Mouse (Mus musculus) cerebral cortex, adult 2 months (tissue): ENCODE measurements around the gene Robo3.

Experiments used
- WGBS: fragments of 180-500 bp; shearing (Covaris S2); methylation state at CpG from one replicate; pipeline ENCODE4 v1.1.7; 2018; 5-methylcytosine and 5-hydroxymethylcytosine counted together

Gene Robo3

GRCm38 (mm10) chr9:37432720-37433421 is at the start of gene Robo3:
Gene Robo3, minus strand, starts transcription at chr9:37433246.
- 1% methylated on average over 40 of the region's 40 CpGs for WGBS

DNA sequence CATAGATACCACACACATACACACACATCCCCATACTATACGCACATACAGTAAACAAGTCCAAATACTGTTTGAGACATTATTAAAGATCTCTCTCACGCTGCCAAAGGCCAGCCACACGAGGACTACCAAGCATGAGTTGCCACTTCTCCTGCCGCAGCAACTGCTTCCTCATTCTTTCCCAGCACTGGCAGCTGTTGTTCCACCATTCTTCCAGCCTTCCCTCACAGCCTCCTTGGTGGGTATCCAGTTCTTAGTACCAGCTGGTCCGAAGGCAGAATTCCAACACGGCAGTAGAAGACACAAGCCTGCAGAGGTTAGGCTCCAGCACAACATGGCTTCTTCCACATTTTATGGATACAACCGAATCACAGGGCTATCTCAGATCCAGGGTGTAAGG is 41.9 kb upstream of the Robo3 start:
- WGBS: 47% methylated on average over 7 of the region's 7 CpGs

- WGBS: 52% methylated on average over 3 of the region's 3 CpGs
These were observed 40.6 kb upstream of the Robo3 start for GRCm38 (mm10) chr9:37473611-37474125.

DNA sequence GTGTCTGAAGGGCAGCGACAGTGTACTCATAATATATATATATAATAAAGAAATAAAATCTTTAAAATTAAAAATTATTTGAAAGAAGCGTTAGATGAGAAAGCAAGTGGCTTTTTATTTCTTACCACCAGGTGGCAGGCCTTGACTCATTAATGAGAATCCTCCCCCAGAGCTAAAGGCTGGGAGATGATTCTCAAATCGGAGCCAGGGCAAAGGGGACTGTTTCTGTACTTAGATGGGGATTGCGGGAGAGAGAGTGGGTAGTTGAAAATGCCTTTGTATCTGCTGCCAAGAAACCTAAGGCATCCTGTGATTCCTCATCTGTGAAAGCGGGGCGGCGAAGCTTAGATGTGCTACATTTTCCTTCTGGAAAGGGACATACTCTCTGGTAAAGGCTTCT is 29.7 kb upstream of the Robo3 start:
- WGBS: 12% methylated on average over 7 of the region's 7 CpGs

- WGBS: 25% methylated on average over 3 of the region's 3 CpGs
These were observed 28.5 kb upstream of the Robo3 start for GRCm38 (mm10) chr9:37461571-37461970.

- 6% methylated on average over 5 of the region's 5 CpGs for WGBS
These were observed 27.9 kb upstream of the Robo3 start for GRCm38 (mm10) chr9:37460961-37461340.

GRCm38 (mm10) chr9:37460043-37460960 is 27.3 kb upstream of the Robo3 start:
- WGBS: 1% methylated on average over 79 of the region's 81 CpGs

DNA sequence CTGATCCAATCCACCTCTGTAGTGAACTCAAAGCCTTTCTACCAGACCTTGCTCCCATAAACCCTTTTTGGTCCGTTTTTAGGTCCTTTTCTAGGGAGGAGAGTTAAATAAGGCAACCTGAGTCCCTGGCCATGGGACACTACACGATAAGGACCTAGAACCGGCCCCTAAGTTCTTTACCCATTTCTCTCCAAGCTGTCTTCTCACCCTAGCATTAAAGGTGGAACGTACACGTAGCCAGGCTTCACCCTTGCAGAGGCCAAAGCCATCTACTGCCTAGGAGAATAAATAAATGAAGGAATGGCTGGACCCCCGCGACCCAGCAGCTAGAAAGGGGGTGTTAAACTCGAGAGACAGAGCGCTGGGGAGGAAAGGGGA is 26.6 kb upstream of the Robo3 start:
- 21% methylated on average over 9 of the region's 9 CpGs for WGBS

DNA sequence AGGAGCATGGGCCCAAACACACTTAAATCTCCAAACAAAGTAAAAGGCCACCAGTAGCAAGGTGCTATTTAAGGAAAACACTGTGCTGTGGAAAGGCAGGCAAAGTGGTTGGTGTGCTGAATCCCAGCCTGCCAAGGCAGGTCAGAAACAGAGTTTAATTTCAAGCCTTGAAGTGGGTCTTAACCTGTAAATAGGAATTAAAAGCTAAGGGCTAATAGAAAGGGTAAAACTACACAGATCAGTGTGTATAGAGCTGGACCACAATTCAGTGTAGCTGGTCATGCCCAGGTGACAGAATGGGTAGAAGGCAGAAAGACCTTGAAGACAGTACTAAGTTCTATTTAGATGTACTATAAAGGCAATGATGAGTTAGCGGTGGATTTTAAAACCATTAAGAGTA is 24.1 kb upstream of the Robo3 start:
- WGBS: 86% methylated on average over 1 of the region's 1 CpGs

DNA sequence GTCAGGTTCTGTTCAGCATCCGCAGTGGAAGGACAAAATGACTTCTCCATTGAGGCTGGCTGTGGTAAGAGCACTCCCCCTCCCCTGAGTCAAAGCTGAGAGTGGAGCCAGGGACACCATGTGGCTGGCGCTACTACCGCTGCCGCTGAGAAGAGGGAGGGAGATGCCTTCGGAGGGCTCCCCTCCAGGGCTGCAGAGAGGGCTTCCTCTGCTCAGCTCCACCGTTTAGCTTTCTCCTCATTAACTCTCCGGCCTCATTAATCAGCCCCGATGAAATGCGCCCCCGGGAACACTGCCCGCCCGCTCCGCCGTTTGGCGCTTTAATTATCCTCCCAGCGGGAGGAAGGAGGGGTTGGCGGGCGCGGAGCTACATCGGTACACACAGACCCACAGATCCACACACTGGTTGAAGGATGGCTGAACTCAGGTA is 23.4 kb upstream of the Robo3 start:
- 1% methylated on average over 20 of the region's 20 CpGs for WGBS

GRCm38 (mm10) chr9:37455868-37456267 is 22.8 kb upstream of the Robo3 start:
- 23% methylated on average over 8 of the region's 8 CpGs for WGBS

DNA sequence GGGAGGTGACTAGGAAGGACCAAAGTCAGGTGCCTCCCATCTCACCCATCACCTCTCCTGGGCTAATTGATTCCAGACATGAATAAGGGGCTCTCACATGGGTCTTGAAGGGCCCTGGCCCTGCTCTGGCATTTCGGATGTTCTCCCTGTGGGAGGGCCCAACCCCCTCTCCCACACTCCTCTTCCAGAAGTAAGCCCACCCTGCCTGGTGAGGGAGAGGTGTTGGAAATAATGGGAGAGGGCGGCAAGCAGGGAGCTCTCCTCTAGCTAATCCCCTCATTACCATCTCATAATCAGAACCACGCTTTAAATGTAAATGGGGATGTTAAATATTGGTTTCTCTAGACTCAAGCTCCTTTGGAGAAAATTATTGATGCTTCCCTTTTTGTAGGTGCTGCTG is 21.9 kb upstream of the Robo3 start:
- WGBS: 79% methylated on average over 3 of the region's 3 CpGs

- WGBS: 59% methylated on average over 6 of the region's 6 CpGs
These were observed 21.0 kb upstream of the Robo3 start for GRCm38 (mm10) chr9:37454011-37454492.

DNA sequence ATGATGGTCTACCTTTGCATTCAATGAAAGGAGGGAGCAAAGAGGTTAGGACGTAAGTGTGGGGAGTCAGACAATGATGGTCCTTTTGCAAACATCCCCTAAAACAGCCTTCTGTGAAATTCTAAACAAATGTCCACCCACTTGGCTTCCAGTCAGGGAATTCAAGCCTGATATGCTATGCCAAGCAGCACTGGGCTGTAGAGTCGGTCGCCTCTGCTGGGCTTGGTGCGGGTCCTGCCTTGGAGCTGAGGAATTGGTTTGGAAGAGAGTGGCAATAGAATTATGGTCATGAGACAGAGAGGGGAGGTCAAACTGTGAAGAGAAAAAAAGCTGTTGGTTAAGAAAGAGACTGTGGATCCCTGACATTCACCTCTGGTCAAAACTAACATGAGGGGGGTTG is 20.3 kb upstream of the Robo3 start:
- WGBS: 66% methylated on average over 4 of the region's 4 CpGs

- 36% methylated on average over 5 of the region's 5 CpGs for WGBS
These were observed 19.4 kb upstream of the Robo3 start for GRCm38 (mm10) chr9:37452401-37452800.

DNA sequence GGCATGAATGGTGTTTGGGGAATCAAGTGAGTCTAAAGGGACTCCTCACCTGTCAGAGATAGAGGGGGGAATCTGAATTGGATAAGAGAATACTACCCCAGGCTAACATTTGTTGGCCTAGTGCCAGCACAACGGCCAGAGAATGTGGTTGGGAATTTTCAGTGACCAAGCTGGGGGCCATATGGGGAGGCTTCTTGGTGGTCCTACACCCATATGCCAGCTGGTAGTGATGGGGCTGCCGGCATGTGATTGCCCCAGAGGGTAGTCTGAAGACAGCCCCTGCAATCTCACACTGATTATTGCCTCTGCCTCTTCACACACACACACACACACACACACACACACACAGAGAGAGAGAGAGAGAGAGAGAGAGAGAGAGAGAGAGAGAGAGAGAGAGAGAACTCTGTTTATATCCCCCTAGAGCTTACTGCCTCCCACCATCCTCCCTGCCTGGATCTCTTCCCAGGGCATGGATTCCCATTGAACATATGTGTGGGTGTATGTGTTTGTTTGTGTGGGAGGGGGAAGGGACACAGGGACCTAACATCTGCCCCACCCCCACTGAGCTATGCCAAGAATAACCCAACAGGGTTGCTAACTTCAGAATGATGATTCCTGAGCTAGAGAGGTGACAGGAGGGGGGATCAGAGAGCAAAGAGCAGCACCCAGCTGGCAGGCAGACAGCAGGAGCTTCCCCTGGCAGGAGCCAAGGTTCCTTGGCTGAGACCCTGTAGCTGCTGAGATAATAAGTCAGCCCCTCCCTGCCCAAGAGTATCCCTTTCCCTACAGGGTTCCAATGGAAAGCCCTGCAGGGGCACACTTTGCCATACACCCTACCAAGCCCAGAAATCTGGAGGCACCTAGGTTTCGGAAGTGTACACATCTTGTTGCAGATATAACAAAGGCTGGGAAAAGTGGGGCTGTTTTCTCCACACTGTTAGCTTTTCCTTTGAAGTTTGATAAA is 5.0 kb upstream of the Robo3 start:
- WGBS: 29% methylated on average over 3 of the region's 3 CpGs

DNA sequence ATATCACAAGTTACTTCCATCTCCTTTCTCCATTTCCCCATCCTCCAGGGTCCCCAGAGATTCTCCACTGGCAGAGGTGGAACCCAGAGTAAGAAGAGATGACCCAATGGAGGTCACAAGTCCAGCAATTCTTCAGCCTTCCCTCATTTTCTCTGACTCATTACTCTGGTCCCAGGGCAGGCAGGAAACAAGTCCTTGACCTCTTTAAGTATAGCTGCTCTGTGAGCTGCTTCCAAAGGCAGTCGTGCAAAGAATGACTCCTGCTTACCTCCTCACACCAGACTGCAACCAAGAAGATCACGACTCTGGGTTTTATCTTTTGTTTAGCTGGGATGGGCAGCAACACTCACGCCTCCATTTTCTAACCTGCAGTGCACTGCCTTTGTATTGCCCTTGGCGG is 2.6 kb upstream of the Robo3 start:
- 51% methylated on average over 4 of the region's 4 CpGs for WGBS

DNA sequence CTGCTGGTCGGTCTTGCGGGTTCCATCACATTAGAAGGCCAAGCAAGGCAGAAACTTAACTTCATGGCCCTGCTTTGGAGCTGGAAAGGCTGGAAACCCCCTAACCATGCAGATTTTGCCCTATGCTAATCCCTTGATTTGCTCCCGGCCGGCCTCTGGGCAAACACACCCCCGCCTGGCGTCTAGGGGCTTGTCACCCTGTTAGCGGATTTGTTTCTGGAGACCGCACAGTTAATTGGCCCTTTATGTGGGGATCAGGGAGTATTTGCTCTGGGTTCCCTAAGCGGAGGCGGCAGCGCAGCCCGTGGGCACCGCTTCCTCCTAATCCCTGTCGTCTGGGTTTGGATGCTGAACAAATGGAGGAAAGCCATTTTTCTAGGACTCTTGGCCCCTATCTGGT is 1.9 kb upstream of the Robo3 start:
- 45% methylated on average over 14 of the region's 14 CpGs for WGBS

DNA sequence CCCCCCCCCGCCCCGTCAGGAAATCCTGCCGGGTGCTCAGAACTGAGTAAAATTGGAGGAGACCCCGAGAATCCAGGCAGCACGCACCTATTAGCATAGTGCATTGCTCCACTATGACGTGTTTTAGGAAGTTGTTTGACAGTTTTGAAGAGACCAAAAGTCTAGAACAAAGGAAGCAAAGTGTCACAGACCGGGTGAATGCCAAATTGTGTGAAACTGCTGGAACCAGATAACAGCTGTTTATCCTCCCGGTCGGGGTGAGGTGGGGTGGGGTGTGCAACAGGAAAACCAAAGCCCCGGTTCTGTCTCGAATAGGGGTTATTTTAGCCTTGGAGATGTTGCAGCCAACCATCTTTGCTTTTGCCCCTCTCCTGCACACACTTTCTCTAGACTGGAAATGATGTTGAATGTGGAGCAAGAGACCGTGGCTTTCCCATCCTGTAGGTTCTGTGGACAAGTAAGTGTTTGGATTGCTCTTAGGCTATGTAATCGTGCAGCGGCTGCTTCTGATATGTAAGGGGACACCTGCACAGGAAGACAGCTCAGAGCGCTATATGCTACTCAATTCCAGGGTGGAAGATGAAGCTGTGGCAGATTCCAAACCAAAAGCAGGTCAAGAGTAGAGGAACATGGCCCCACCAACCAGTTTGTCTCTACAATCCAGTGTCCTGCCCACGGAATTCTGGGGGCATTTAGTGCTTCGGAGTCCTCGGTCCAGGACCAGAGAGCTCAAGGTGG is 946 bp upstream of the Robo3 start:
- WGBS: 29% methylated on average over 18 of the region's 18 CpGs

DNA sequence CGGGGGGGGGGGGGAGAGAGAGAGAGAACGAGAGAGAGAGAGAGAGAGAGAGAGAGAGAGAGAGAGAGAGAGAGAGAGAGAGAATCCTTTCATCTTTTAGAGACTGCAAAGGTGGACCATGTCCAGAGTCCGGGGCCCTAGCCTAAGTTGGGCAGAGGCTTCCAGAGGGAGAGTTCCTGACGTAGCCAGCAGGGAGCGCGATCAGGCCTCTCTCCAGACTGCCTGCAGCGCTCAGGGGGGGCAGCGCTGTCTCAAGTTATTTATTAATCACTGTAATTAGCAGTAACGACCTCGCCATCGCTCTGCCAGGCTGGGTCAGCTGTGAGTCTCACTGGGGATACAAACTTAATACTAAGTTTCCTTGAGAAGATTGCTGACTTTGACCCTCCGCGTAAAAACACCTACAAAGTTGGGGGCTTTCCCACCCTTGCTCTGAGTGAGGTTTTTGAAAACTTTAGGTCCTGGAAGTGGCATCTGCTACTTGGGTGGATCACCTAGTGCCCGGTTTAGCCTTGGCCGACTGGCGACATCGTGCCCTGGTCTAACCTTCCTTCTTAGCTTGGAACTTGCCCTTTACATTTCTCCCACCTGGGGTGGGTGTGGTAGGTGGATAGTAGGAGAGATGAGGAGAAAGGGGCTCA is 900 bp downstream of the Robo3 start:
- 4% methylated on average over 16 of the region's 17 CpGs for WGBS
